Mouse (Mus musculus) layer of hippocampus, adult 9-11 months (tissue): ENCODE measurements around the gene Avpi1.
"Not testable (repeated sequence)": the region's sequence is repeated elsewhere in the genome, so short reads cannot be mapped to it uniquely, and the experiment has no call there.

Experiments used
- DNase-seq: peaks from one replicate; pipeline ENCODE4 v3.0.0; 2022

Gene Avpi1

DNA sequence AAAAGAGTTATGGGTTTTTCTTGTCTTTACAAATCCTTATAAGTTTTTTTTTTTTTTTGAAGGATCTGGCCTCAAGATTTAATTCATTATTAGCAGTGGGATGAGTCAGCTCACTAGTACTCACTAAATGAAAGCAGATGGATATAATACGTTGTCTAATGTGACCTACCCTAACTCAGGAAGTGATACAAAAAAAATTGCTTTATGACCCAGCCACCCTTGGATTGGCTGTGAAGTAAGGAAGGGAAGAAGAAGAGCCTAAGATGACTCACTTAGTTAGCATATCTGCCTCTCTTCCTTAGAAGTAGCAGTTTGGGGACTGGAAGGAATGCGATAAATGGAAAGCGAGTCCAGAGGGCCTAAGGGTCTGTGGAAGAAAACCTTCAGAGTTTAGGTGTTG is 29.5 kb downstream of the Avpi1 start:
- DNase-seq = no peak

DNA sequence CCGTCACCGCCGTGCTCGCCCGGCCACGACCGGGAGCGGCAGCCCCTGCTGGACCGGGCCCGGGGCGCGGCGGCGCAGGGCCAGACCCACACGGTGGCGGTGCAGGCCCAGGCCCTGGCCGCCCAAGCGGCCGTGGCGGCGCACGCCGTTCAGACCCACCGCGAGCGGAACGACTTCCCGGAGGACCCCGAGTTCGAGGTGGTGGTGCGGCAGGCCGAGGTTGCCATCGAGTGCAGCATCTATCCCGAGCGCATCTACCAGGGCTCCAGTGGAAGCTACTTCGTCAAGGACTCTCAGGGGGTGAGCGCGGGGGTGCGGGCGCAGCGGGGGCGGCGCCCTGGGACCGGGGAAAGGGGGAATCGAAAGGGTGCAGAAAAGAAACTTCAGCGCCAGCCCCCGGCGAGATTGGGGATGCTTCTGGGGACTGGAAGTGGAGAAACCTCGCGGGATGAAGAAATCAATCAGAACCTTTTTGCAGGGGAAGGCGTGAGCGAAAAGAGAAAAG is 38.2 kb downstream of the Avpi1 start:
- DNase-seq = no peak

DNA sequence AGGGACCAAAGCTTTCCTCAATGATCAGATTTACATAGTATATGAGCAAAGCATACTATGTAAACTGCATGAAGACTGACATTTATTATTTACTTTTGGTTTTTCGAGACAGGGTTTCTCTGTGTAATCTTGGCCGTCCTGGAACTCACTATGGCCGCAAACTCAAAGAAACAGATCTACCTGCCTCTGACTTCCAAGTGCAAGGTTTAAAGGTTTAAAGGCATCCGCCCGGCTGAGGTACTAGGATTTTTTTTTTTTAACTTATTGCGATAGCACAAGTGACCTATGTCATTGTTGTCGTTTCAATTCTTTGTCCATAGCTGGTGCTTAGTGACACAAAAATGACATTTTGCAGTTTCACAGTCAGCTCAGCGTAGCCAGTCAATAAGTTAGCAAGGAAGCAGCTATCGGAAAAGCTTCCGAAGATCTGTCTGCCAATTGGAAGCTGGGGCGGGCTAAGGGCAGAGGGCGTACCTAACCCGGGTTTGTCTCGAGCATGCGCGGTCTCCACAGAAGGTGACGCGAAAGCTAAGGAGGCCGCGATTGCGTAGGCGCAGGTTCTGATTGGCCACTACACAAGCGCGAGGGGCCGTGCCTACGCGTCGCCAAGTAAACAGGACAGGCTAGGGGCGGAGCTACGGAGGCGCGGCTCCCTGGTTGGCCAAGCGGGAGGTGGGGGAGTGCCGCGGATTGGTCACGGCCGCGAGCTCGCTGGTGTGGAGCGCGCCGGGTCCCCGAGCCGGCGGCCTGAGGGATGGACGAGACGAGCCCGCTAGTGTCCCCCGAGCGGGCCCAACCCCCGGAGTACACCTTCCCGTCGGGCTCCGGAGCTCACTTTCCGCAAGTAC is 38.9 kb downstream of the Avpi1 start, which contains the start of gene Pi4k2a:
Gene Pi4k2a (plus strand): TSS at position 723 of the 848 bp plus-strand sequence.
- peak; percentile 100 for DNase-seq

DNA sequence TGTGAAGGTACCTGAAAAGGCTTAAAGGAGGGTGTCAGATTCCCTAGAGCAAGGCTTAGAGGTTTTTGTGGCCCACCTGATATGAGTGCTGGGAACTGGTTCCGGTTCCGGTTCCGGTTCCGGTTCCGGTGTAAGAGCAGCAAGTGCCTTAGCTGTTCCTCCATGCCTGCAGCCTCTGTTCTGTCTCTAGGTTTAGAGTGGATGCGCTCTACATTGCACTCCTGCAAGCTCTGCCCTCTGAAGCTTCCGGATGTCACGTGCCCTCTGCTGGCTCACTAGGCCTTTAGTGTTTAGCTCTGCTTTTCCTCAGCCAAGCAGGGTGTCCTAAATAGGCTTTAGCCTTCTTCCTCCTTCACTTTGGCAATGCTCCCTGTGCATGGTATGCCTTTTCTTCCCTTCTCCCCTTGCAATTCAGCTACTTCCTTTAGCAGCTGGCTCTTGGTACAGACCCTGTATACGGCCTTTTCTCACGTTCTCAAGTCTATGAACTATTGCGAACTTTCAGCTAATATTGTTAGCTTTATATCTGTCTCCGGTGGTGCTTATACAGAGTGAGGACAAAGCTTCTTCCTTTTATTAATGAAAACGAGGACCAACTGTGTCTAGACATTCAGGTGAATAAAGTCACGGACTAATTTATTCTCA is 39.6 kb downstream of the Avpi1 start:
- peak; percentile 76 for DNase-seq

DNA sequence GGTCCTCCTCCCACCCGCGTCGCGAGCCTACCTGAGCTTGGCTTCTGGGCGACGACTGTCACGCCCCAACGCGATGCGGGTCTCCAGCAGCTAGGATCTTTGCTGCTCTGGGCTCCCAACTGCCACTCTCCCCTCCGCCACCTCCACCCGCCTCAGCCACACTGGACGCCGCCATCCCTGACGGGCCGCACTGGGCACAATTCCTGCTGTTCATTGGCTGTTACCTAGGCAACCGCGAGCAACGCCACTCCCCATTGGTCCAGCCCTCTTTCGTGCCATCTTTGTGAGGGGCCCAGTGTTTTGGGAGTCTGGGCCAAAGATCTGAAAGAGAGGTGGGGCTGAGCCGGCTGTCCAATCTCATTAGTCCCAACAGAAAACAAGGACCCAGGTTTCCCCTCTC is 42.7 kb downstream of the Avpi1 start, which contains the start of gene Morn4:
Gene Morn4 (minus strand): TSS at position 192 of the 400 bp plus-strand sequence.
- peak; percentile 92 for DNase-seq

DNA sequence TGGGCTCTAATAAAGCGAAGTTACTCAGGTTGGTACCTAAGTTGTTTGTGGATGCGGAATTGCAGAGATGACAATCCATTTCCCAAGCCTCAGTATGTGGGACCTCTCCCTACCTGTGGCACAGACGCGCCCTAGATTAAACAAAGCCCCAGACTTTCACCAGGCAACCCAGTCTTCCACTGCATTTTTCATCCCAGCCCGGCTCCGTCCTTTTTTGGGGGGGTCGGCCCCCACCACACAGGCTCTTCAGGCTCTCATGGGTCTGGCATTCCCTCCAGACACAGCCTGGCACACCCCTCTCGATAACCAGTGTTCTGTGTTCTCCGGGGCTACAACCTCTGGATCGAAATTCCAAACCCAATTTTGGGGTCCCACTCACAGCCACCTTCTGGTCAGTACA is 43.2 kb downstream of the Avpi1 start:
- no peak for DNase-seq

- not testable (repeated sequence) for DNase-seq
These were observed 47.2 kb downstream of the Avpi1 start for GRCm38 (mm10) chr19:42081613-42082012.

DNA sequence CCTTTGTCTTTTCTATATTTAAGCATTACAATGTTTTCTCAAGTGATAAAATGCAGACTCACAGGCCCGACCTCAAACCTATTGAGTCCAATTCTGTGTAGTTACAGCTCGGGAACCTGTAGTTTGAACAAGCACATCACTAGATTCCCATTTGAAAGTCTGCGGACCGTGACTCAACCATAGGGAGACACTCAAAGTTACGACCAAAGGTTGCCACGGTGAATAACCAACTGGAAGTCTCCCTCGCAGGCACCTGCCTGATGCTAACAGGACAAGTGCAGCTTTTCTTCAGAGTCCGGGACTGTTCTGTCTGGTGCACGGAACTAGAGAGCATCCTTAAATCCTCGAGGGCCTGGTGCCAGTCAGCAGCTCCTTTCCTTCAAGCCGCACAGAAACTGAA is 48.4 kb downstream of the Avpi1 start:
- no peak for DNase-seq

- DNase-seq = no peak
These were observed 48.9 kb downstream of the Avpi1 start for GRCm38 (mm10) chr19:42079950-42080349.

GRCm38 (mm10) chr19:42079006-42079405 is 49.9 kb downstream of the Avpi1 start:
- no peak for DNase-seq

DNA sequence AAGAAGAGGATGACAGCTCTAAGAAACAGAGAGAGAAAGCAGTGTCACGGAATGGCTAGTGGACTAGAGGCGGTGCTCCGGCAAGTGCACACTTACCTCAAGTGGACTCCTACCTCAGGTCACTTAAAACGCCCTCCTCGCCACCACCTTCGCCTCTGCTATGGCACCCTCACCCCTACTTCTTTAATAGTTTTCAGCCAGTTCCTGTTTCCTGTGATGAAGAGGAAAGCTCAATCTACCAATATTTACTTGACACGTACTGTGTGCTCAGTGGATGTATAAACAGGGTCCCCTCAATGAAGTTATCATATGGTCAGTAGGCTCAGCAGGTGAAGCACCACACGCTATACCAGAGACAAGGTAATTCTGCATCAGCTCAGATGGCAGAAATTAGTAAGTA is 50.3 kb downstream of the Avpi1 start:
- no peak for DNase-seq

- DNase-seq = no peak
These were observed 52.9 kb downstream of the Avpi1 start for GRCm38 (mm10) chr19:42075992-42076391.

- no peak for DNase-seq
These were observed 53.8 kb downstream of the Avpi1 start for GRCm38 (mm10) chr19:42075051-42075450.
